Mouse (Mus musculus) MEL (cell line): Measurements from ENCODE around the gene Bcap31.

ENCODE experiments used
- CTCF ChIP-seq, 3 experiments: IDR thresholded peaks in 2 of 3; conservative IDR thresholded peaks in 1 of 3; 2 replicates each; pipeline ENCODE4 v1.5.1; 2011 to 2012; ENCODE audit warnings: low read length in 3 of 3, low read depth in 2 of 3, mild to moderate bottlenecking in 2 of 3, improper control_type of control experiment in 1 of 3, inconsistent platforms in 1 of 3, mixed read lengths in 1 of 3, moderate library complexity in 1 of 3; ENCODE audit not compliant: control insufficient read depth in 1 of 3, insufficient read depth in 1 of 3, poor library complexity in 1 of 3, severe bottlenecking in 1 of 3
- MAZ ChIP-seq: IDR thresholded peaks from 2 replicates; pipeline ENCODE4 v1.6.1; 2012; ENCODE audit warnings: low read depth, mild to moderate bottlenecking, inconsistent platforms, low read length, improper control_type of control experiment
- MYC ChIP-seq: IDR thresholded peaks from 2 replicates; pipeline ENCODE4 v1.6.1; 2011; ENCODE audit warnings: low read depth, mild to moderate bottlenecking, low read length, improper control_type of control experiment, moderate library complexity
- POLR2A ChIP-seq, 2 experiments: IDR thresholded peaks; 2 replicates each; pipeline ENCODE4 v1.6.1; 2011 to 2012; ENCODE audit warnings: low read length in 2 of 2, mild to moderate bottlenecking in 2 of 2, control low read depth in 1 of 2, improper control_type of control experiment in 1 of 2, low read depth in 1 of 2, moderate library complexity in 1 of 2; ENCODE audit not compliant: control insufficient read depth in 1 of 2, insufficient read depth in 1 of 2, poor library complexity in 1 of 2
- RCOR1 ChIP-seq: IDR thresholded peaks from 2 replicates; pipeline ENCODE4 v1.6.1; 2012; ENCODE audit warnings: low read depth, mild to moderate bottlenecking, inconsistent platforms, low read length, improper control_type of control experiment
- TCF12 ChIP-seq: IDR thresholded peaks from 2 replicates; pipeline ENCODE4 v1.6.1; 2014; ENCODE audit warnings: low read depth, mild to moderate bottlenecking, inconsistent platforms, low read length, improper control_type of control experiment, moderate library complexity
- USF1 ChIP-seq: IDR thresholded peaks from 2 replicates; pipeline ENCODE4 v1.6.1; 2014; ENCODE audit warnings: low read depth, mild to moderate bottlenecking, inconsistent platforms, low read length, improper control_type of control experiment, moderate library complexity
- ZC3H11A ChIP-seq: IDR thresholded peaks from 2 replicates; pipeline ENCODE4 v1.6.1; 2012; ENCODE audit warnings: low read depth, mild to moderate bottlenecking, inconsistent platforms, low read length, improper control_type of control experiment

- no peak for TF ChIP-seq CTCF (IDR thresholded peaks at IDR 0.05 in 2 of 3, conservative IDR thresholded peaks at IDR 0.05 in 1 of 3; ENCODE audit: control insufficient read depth in 1 of 3, insufficient read depth in 1 of 3, low read depth in 2 of 3, low read length in 3 of 3, poor library complexity in 1 of 3, severe bottlenecking in 1 of 3)
- TF ChIP-seq POLR2A (IDR thresholded peaks at IDR 0.05; ENCODE audit: control insufficient read depth in 1 of 2, insufficient read depth in 1 of 2, low read depth in 1 of 2, low read length in 2 of 2, poor library complexity in 1 of 2): no peak
- TF ChIP-seq RCOR1: no peak
- TF ChIP-seq USF1: no peak
- no peak for TF ChIP-seq ZC3H11A
- TF ChIP-seq MYC: no peak
- TF ChIP-seq TCF12: no peak
- TF ChIP-seq MAZ: no peak
Measured at GRCm38 (mm10) chrX:73739151-73739550, 23.2 kb upstream of the Bcap31 start.
